Mouse (Mus musculus): ENCODE measurements at regions not wholly inside any gene's neighbourhood (a gene's known extent, or its start where the extent isn't known, plus 50 kb on each side); places are given as distances from the start of the nearest gene placed in this dataset.

GRCm38 (mm10) chr13:81978003-81978402, 195.1 kb downstream of the Cetn3 start:
- H3K27ac ChIP-seq = no peak overlapping the region
- no peak for DNase-seq (ENCODE audit: low spot score)
- H3K9ac ChIP-seq (replicated peaks; ENCODE audit: low read length) = no peak overlapping the region
- TF ChIP-seq CTCF (IDR thresholded peaks at IDR 0.05; ENCODE audit: low read depth) = no peak
- H3K4me3 ChIP-seq (ENCODE audit: low read length) = no peak overlapping the region
- no peak overlapping the region for H3K4me2 ChIP-seq (ENCODE audit: low read depth, low read length)
- 84% methylated on average over 6 of the region's 6 CpGs for WGBS
- no peaks in the 10 kb centered on the region for H3K9me3 ChIP-seq (ENCODE audit: low read length)
- no peaks in the 10 kb centered on the region for H3K4me1 ChIP-seq (ENCODE audit: insufficient read depth, low read length)
- no peaks in the 10 kb centered on the region for H3K36me3 ChIP-seq (ENCODE audit: insufficient read depth, low read length)
- no peak for ATAC-seq
- no peaks in the 10 kb centered on the region for H3K27me3 ChIP-seq (ENCODE audit: insufficient read depth, low read length)

GRCm38 (mm10) chr13:81979289-81979688, 196.4 kb downstream of the Cetn3 start:
- no peaks in the 10 kb centered on the region for H3K4me1 ChIP-seq (ENCODE audit: insufficient read depth, low read length)
- no peak overlapping the region for H3K4me2 ChIP-seq (ENCODE audit: low read depth, low read length)
- no peak for ATAC-seq
- no peaks in the 10 kb centered on the region for H3K36me3 ChIP-seq (ENCODE audit: insufficient read depth, low read length)
- H3K4me3 ChIP-seq (ENCODE audit: low read length) = no peak overlapping the region
- no peak for TF ChIP-seq CTCF (IDR thresholded peaks at IDR 0.05; ENCODE audit: low read depth)
- H3K9ac ChIP-seq (replicated peaks; ENCODE audit: low read length) = no peak overlapping the region
- no peaks in the 10 kb centered on the region for H3K9me3 ChIP-seq (ENCODE audit: low read length)
- DNase-seq (ENCODE audit: low spot score) = no peak
- no peak overlapping the region for H3K27ac ChIP-seq
- no peaks in the 10 kb centered on the region for H3K27me3 ChIP-seq (ENCODE audit: insufficient read depth, low read length)

GRCm38 (mm10) chr13:81980094-81980493, 197.2 kb downstream of the Cetn3 start:
- Histone ChIP-seq H3K4me2 (ENCODE audit: low read depth, low read length) (no peak overlapping the region), H3K27me3 (ENCODE audit: insufficient read depth, low read length) (no peaks in the 10 kb centered on the region), H3K9ac (replicated peaks; ENCODE audit: low read length) (no peak overlapping the region), H3K4me3 (ENCODE audit: low read length) (no peak overlapping the region), H3K27ac (no peak overlapping the region), H3K4me1 (ENCODE audit: insufficient read depth, low read length) (no peaks in the 10 kb centered on the region), H3K36me3 (ENCODE audit: insufficient read depth, low read length) (no peaks in the 10 kb centered on the region), H3K9me3 (ENCODE audit: low read length) (no peaks in the 10 kb centered on the region)
- 73% methylated on average over 5 of the region's 5 CpGs for WGBS
- TF ChIP-seq CTCF (IDR thresholded peaks at IDR 0.05; ENCODE audit: low read depth) = no peak
- ATAC-seq (no peak), DNase-seq (ENCODE audit: low spot score) (no peak)

GRCm38 (mm10) chr13:81982491-81982890, 199.6 kb downstream of the Cetn3 start:
- ATAC-seq = no peak
- H3K4me3 ChIP-seq (ENCODE audit: low read length) = no peak overlapping the region
- TF ChIP-seq CTCF (IDR thresholded peaks at IDR 0.05; ENCODE audit: low read depth) = no peak

GRCm38 (mm10) chr13:82000681-82001212, 217.9 kb downstream of the Cetn3 start:
- DNase-seq (ENCODE audit: low spot score) (peak; percentile 18), ATAC-seq (no peak)
- Histone ChIP-seq H3K36me3 (ENCODE audit: insufficient read depth, low read length) (no peaks in the 10 kb centered on the region), H3K9me3 (ENCODE audit: low read length) (no peaks in the 10 kb centered on the region), H3K4me2 (ENCODE audit: low read depth, low read length) (no peak overlapping the region), H3K9ac (replicated peaks; ENCODE audit: low read length) (no peak overlapping the region), H3K27ac (no peak overlapping the region), H3K4me3 (ENCODE audit: low read length) (no peak overlapping the region), H3K4me1 (ENCODE audit: insufficient read depth, low read length) (no peaks in the 10 kb centered on the region), H3K27me3 (ENCODE audit: insufficient read depth, low read length) (no peaks in the 10 kb centered on the region)
- TF ChIP-seq CTCF (IDR thresholded peaks at IDR 0.05; ENCODE audit: low read depth) = no peak
- 64% methylated on average over 3 of the region's 3 CpGs for WGBS

More at GRCm38 (mm10) chr13:81982491-81982890, 199.6 kb downstream of the Cetn3 start:
- H3K36me3 ChIP-seq (ENCODE audit: insufficient read depth, low read length) = no peaks in the 10 kb centered on the region
- no peak overlapping the region for H3K9ac ChIP-seq (replicated peaks; ENCODE audit: low read length)
- H3K27ac ChIP-seq = no peak overlapping the region
- H3K4me2 ChIP-seq (ENCODE audit: low read depth, low read length) = no peak overlapping the region
- no peaks in the 10 kb centered on the region for H3K9me3 ChIP-seq (ENCODE audit: low read length)
- no peaks in the 10 kb centered on the region for H3K27me3 ChIP-seq (ENCODE audit: insufficient read depth, low read length)
- no peaks in the 10 kb centered on the region for H3K4me1 ChIP-seq (ENCODE audit: insufficient read depth, low read length)
- DNase-seq (ENCODE audit: low spot score) = no peak
- 35% methylated on average over 2 of the region's 2 CpGs for WGBS

GRCm38 (mm10) chr13:82005929-82006726, 223.3 kb downstream of the Cetn3 start:
- no peak overlapping the region for H3K9ac ChIP-seq (replicated peaks; ENCODE audit: low read length)
- ATAC-seq (no peak), DNase-seq (ENCODE audit: low spot score) (no peak)
- H3K4me2 ChIP-seq (ENCODE audit: low read depth, low read length) = no peak overlapping the region
- no peak overlapping the region for H3K27ac ChIP-seq
- no peaks in the 10 kb centered on the region for H3K36me3 ChIP-seq (ENCODE audit: insufficient read depth, low read length)
- WGBS = 52% methylated on average over 7 of the region's 7 CpGs
- H3K9me3 ChIP-seq (ENCODE audit: low read length) = no peaks in the 10 kb centered on the region
- TF ChIP-seq CTCF (IDR thresholded peaks at IDR 0.05; ENCODE audit: low read depth) = no peak
- no peaks in the 10 kb centered on the region for H3K27me3 ChIP-seq (ENCODE audit: insufficient read depth, low read length)
- no peaks in the 10 kb centered on the region for H3K4me1 ChIP-seq (ENCODE audit: insufficient read depth, low read length)
- H3K4me3 ChIP-seq (ENCODE audit: low read length) = no peak overlapping the region

GRCm38 (mm10) chr13:82007222-82007621, 224.3 kb downstream of the Cetn3 start:
- no peak for ATAC-seq
- Histone ChIP-seq H3K36me3 (ENCODE audit: insufficient read depth, low read length) (no peaks in the 10 kb centered on the region), H3K9me3 (ENCODE audit: low read length) (no peaks in the 10 kb centered on the region), H3K27me3 (ENCODE audit: insufficient read depth, low read length) (no peaks in the 10 kb centered on the region), H3K4me1 (ENCODE audit: insufficient read depth, low read length) (no peaks in the 10 kb centered on the region), H3K4me2 (ENCODE audit: low read depth, low read length) (no peak overlapping the region), H3K9ac (replicated peaks; ENCODE audit: low read length) (no peak overlapping the region), H3K4me3 (ENCODE audit: low read length) (no peak overlapping the region), H3K27ac (no peak overlapping the region)
- no peak for TF ChIP-seq CTCF (IDR thresholded peaks at IDR 0.05; ENCODE audit: low read depth)
- DNase-seq (ENCODE audit: low spot score) = no peak

Measured in hindbrain, postnatal 0 days (tissue).